Mouse (Mus musculus) hindbrain, embryonic 14.5 days (tissue): ENCODE data around the gene Tmprss9. TPM values are rescaled to one million over a fixed set of nuclear protein-coding genes. Genes with fewer than 3 reads are reported as not detected.

Source experiments
- ATAC-seq: fragments of 200-750 bp; cut with Nextera tagmentation; 2 replicates; pipeline ENCODE4 v1.8.0; 2017; ENCODE audit warnings: moderate number of reproducible peaks, mild to moderate bottlenecking, moderate TSS enrichment, moderate library complexity; ENCODE audit not compliant: low FRiP score
- DNase-seq: peaks from one replicate; pipeline ENCODE4 v3.0.0-alpha.2; 2015; ENCODE audit warnings: low spot score
- H3K27ac ChIP-seq: fragments of 300-500 bp; sonication (generic); 2 replicates; pipeline ENCODE4 v1.5.1; 2014; ENCODE audit warnings: mild to moderate bottlenecking, moderate library complexity
- H3K27me3 ChIP-seq: fragments of 300-500 bp; sonication (generic); 2 replicates; pipeline ENCODE4 v1.6.1; 2014; ENCODE audit warnings: mild to moderate bottlenecking, low read length, mixed read lengths; ENCODE audit not compliant: control insufficient read depth, insufficient read depth
- H3K36me3 ChIP-seq: fragments of 300-500 bp; sonication (generic); replicated peaks from 2 replicates; pipeline ENCODE4 v1.6.1; 2014; ENCODE audit not compliant: control insufficient read depth, insufficient read depth
- H3K4me1 ChIP-seq: fragments of 300-500 bp; sonication (generic); replicated peaks from 2 replicates; pipeline ENCODE4 v1.6.1; 2014; ENCODE audit warnings: antibody characterized with exemption, low read length, mixed read lengths; ENCODE audit not compliant: control insufficient read depth, insufficient read depth
- H3K4me2 ChIP-seq: fragments of 300-500 bp; sonication (generic); replicated peaks from 2 replicates; pipeline ENCODE4 v1.6.1; 2014; ENCODE audit warnings: mild to moderate bottlenecking, moderate library complexity
- H3K4me3 ChIP-seq: fragments of 300-500 bp; sonication (generic); replicated peaks from 2 replicates; pipeline ENCODE4 v1.5.1; 2014; ENCODE audit warnings: mild to moderate bottlenecking, low read length
- H3K9ac ChIP-seq: fragments of 300-500 bp; sonication (generic); 2 replicates; pipeline ENCODE4 v1.6.1; 2014
- H3K9me3 ChIP-seq: fragments of 300-500 bp; sonication (generic); 2 replicates; pipeline ENCODE4 v1.6.1; 2016; ENCODE audit warnings: low read length; ENCODE audit not compliant: control insufficient read depth
- WGBS: fragments of 180-500 bp; shearing (Covaris S2); extraction: QIAGEN DNeasy Blood & Tissue Kit; methylation state at CpG from one replicate; pipeline ENCODE4 v1.1.7; 2014; 5-methylcytosine and 5-hydroxymethylcytosine counted together
- polyA plus RNA-seq: library from polyadenylated mRNA; unstranded; fragments of >200 nt; fragmentation: Nextera tagmentation; extraction: Ambion mirVana; gene quantifications from 2 replicates; pipeline ENCODE4 v1.2.1, GENCODE M21; 2014

Gene Tmprss9
- polyA plus RNA-seq, 1 experiment from 2014 or later: 0.17 TPM

DNA sequence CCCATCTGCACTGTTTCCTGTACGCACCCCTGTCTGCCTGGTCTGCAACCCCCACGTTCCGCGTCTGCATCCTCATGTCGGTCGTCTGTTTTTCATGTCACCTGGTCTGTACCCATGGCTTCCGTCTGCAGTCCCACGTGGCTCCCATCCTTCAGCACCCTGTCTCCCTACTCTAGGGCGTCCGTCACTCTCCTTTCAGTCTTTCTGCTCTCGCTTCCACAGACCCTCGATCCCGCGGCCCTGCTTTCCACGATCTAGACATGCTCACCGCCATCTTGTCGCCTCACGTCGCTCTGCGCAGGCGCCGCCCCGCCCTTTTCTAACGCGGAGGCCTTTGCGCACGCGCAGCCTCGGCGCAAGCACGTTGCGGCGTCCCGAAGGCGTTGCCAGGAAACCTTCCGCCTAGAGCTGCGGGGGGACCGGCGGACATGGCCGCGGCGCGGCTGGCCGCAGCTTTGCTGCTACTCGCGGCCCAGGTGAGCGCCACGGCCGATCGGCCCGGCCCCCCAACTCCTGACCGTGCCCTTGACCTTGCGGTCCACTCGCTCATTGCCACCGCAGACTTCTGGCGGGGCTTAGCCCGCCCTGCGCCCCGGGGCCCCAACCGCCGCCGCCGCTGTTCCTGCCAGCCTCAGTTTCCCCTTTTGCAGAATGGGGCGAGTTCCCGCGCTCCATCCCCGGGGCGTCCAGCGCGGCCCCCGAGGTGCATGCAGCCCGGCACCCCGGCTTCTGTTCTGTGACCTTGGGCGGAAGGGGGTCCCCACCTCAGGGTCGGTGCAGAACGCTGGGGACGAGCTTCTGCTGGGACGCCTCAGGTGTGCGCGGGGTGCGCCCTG, 16.5 kb upstream of the Tmprss9 start, which contains the start of the genes Lsm7 and Sppl2b:
TSS of gene Lsm7 (minus strand) at position 297 of the 836 bp plus-strand sequence.
TSS of gene Sppl2b (plus strand) at position 363 of the 836 bp plus-strand sequence.
- H3K9ac ChIP-seq: peak within 1 kb of the TSS; percentile 83
- H3K27ac ChIP-seq: peak within 1 kb of the TSS; percentile 78; the same call in 1 of the 2 replicates
- H3K4me1 ChIP-seq: peaks cover 25% of the 10 kb centered on the region
- H3K4me2 ChIP-seq: peak within 1 kb of the TSS; percentile 99
- peak; percentile 100 for DNase-seq
- H3K27me3 ChIP-seq: no peaks in the 10 kb centered on the region
- H3K9me3 ChIP-seq: no peaks in the 10 kb centered on the region
- H3K4me3 ChIP-seq: peak within 1 kb of the TSS; percentile 94
- peaks cover 23% of the 10 kb centered on the region for H3K36me3 ChIP-seq
- under 1% methylated on average over 80 of the region's 81 CpGs for WGBS
- peak; percentile 83 for ATAC-seq

DNA sequence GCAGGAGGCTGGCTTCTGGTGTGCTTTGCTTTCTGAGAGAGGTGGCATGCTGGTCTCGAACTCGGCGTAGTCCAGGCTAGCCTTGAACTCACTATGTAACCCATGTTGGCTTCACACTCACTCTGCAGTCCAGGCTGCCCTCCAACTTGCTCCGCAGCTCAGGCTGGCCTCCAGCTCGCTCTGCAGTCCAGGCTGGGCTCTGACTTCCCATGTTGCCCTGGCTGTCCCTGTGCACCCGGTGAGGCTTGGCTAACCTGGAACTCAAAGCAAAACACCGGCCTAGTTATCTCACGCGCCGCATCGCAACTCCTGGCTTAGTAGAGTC, 15.9 kb upstream of the Tmprss9 start:
- ATAC-seq: no peak

DNA sequence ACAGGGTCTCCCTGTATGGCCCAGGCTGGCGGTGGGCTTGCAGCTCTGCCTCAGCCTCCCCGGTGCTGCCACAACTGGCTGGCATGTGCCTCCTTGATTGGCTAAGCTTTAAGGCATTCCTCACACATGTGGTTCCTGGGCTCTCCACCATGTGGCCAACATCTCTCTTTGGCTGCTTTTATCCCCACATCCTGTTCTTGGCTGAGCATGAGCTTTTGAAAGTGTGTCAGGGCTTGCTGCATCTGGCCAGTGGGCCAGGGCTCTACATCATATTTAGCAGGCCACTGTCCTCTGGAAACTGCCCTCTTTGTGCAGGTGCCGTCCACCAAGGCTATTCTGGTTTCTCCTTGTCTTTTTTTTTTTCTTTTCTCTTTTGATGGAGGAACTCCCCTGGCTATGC, 15.4 kb upstream of the Tmprss9 start:
- Histone ChIP-seq H3K27ac (no peak overlapping the region), H3K9ac (peak overlapping the region; percentile 83), H3K27me3 (no peaks in the 10 kb centered on the region), H3K4me3 (no peak overlapping the region), H3K9me3 (no peaks in the 10 kb centered on the region), H3K4me2 (peak overlapping the region; percentile 99), H3K36me3 (peaks cover 20% of the 10 kb centered on the region), H3K4me1 (peaks cover 25% of the 10 kb centered on the region)
- no peak for ATAC-seq
- 64% methylated on average over 3 of the region's 3 CpGs for WGBS
- DNase-seq: no peak

More for the DNA sequence above, 15.9 kb upstream of the Tmprss9 start:
- Histone ChIP-seq H3K9ac (peak overlapping the region; percentile 83), H3K27me3 (no peaks in the 10 kb centered on the region), H3K36me3 (peaks cover 23% of the 10 kb centered on the region), H3K27ac (no peak overlapping the region), H3K4me3 (peak overlapping the region; percentile 94), H3K4me2 (peak overlapping the region; percentile 99), H3K9me3 (no peaks in the 10 kb centered on the region), H3K4me1 (peaks cover 25% of the 10 kb centered on the region)
- 20% methylated on average over 11 of the region's 11 CpGs for WGBS
- DNase-seq: no peak

DNA sequence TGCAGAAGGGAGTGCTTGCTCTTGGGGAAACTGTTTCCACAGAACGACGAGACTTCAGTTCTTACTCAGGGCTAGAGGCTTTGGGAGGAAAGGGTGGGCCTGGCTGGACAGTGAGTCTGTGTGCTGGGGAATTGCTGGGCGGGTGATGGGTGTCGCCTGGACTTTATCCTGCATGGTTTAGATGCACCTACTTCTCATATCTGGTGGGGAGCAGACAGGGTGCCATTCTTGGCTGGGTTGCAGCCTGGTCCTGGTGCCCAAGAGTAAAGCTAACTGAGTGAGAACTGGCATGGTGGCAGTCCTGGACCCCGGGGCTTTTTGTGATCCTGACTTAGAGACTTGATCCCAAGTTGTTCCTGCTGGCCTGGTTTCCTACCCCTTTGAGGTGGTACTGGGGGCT, 14.7 kb upstream of the Tmprss9 start:
- Histone ChIP-seq H3K4me1 (peaks cover 25% of the 10 kb centered on the region), H3K4me2 (0 out of 2 replicates have a peak overlapping the region, but pooled peaks have one; percentile 2), H3K9me3 (no peaks in the 10 kb centered on the region), H3K9ac (no peak overlapping the region), H3K27ac (no peak overlapping the region), H3K36me3 (peaks cover 20% of the 10 kb centered on the region), H3K27me3 (no peaks in the 10 kb centered on the region), H3K4me3 (no peak overlapping the region)
- no peak for DNase-seq
- no peak for ATAC-seq
- WGBS: 84% methylated on average over 5 of the region's 5 CpGs

DNA sequence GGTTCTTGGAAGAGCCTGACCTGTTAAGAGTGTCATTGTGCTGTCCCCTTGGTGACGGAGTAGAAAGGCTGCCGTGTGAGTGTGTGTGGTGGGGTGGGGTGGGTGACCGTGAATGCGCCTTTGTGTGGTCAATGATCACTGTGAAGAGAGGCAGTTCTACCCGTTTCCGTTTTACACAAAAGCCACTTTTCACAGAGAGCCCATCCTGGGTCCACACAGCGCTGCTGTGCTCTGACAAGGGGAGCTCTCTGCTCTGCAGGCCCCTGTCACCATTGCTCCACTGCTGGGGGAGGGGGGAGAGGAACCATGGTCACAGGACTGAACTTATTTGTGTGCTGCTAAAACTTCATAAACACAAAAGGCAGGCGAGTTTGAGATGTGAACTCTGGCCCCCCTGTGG, 14.3 kb upstream of the Tmprss9 start:
- H3K27me3 ChIP-seq: no peaks in the 10 kb centered on the region
- 0 out of 2 replicates have a peak overlapping the region, but pooled peaks have one; percentile 2 for H3K4me2 ChIP-seq
- H3K27ac ChIP-seq: 0 out of 2 replicates have a peak overlapping the region, but pooled peaks have one; percentile 22
- H3K36me3 ChIP-seq: peaks cover 20% of the 10 kb centered on the region
- no peaks in the 10 kb centered on the region for H3K9me3 ChIP-seq
- H3K9ac ChIP-seq: peak overlapping the region; percentile 26; the same call in 1 of the 2 replicates
- DNase-seq (no peak), ATAC-seq (no peak)
- H3K4me3 ChIP-seq: no peak overlapping the region
- peaks cover 25% of the 10 kb centered on the region for H3K4me1 ChIP-seq
- 16% methylated on average over 8 of the region's 8 CpGs for WGBS

DNA sequence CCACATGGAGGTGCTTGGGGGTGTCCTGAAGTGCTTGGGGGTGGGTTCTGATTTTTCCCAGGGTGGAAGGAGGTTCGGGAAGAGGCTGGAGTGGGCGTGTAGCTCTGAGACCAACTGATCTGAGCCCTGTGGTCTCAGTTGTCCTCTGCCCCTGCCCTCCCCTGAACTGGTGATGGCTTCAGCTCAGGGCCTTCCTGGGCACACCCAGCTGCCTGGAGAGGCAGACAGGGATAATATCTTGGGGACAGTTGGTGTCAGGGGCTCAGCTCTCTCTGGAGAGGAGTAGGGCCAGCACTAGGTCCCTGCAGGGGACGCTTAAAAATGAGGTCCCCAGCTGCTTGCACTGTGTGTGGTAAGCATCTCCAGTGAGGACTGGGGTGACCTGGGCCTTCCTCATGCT, 13.8 kb upstream of the Tmprss9 start:
- Histone ChIP-seq H3K36me3 (peaks cover 22% of the 10 kb centered on the region), H3K27me3 (no peaks in the 10 kb centered on the region), H3K4me1 (peaks cover 25% of the 10 kb centered on the region), H3K9ac (peak overlapping the region; percentile 26; the same call in 1 of the 2 replicates), H3K9me3 (no peaks in the 10 kb centered on the region), H3K4me2 (peak overlapping the region; percentile 2; the same call in 1 of the 2 replicates), H3K4me3 (no peak overlapping the region), H3K27ac (0 out of 2 replicates have a peak overlapping the region, but pooled peaks have one; percentile 22)
- 52% methylated on average over 3 of the region's 3 CpGs for WGBS
- no peak for DNase-seq
- no peak for ATAC-seq

DNA sequence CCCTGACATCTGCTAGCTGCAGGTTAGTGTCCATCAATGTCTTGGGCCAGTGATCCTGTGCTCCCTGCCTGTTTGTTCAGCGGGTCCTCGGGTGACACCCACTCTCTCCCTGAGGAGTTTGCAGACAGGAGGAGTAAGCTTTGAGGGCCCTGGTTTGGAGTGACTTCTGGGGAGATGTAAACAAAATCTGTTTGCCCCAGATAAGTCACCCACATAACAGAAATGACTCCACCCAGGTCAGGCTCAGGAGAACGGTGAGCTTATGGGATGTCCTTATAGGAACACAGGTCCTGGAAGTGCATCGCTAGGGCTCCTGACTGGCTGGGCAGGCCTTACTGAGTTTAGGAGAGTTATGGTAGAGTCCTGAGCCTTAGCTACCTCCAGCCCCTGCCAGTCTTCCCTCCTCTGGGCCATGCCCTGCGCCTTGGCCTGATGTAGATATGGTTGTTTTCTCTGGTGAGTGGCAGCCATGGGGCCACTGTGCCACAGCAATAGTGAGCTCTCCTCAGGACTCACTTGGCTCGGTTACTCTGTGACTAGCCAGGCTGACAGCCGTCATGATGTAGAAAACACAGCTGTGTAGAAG, 13.2 kb upstream of the Tmprss9 start:
- no peaks in the 10 kb centered on the region for H3K9me3 ChIP-seq
- WGBS: 81% methylated on average over 7 of the region's 7 CpGs
- DNase-seq (no peak), ATAC-seq (no peak)
- 0 out of 2 replicates have a peak overlapping the region, but pooled peaks have one; percentile 14 for H3K27ac ChIP-seq
- H3K36me3 ChIP-seq: peaks cover 22% of the 10 kb centered on the region
- H3K4me2 ChIP-seq: no peak overlapping the region
- H3K4me3 ChIP-seq: no peak overlapping the region
- no peaks in the 10 kb centered on the region for H3K27me3 ChIP-seq
- H3K9ac ChIP-seq: 0 out of 2 replicates have a peak overlapping the region, but pooled peaks have one; percentile 26
- H3K4me1 ChIP-seq: peaks cover 25% of the 10 kb centered on the region

DNA sequence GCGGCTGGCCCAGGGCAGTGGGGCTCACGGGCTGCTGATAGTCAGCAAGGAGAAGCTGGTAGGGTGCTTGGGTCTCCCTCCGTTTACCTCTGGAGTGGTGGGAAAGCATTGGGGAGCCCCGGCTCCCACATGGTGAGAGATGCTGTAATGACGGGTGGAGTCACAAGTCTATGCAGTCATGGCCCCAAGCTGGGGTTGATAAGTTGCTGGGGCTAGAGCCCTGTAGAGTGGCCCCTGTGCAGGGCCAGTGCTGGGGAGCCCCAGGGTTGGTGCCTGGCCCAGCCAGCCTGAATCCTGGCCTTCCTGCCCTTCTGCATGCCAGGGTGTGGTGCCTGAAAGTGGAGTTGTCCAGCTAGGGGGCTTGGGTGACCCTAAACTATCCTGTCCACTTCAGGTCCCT, 9.3 kb upstream of the Tmprss9 start:
- no peak for ATAC-seq
- 95% methylated on average over 5 of the region's 5 CpGs for WGBS
- peaks cover 53% of the 10 kb centered on the region for H3K36me3 ChIP-seq

DNA sequence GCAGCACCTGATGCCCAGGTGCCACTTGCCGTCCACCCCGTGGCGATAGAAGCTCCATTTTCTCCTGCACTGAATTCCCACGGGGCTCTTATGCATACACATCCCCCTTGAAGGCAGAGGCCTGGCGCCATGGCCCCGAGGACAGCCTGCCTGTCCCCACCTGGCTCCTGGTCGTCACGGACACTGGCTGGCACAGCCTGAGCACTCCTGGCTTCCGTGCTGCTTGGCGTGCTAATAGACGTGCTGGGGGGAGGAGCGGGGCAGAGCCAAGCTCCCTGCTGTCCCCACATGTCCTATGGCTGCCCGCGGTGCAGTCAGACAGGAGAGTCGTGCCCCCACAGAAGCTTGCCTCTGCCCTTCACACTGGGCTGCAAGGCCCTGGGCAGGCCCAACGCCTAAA, 7.2 kb upstream of the Tmprss9 start:
- H3K27me3 ChIP-seq: no peaks in the 10 kb centered on the region
- no peak overlapping the region for H3K9ac ChIP-seq

More for the DNA sequence above, 9.3 kb upstream of the Tmprss9 start:
- no peaks in the 10 kb centered on the region for H3K9me3 ChIP-seq
- no peak for DNase-seq
- no peak overlapping the region for H3K9ac ChIP-seq
- H3K27me3 ChIP-seq: no peaks in the 10 kb centered on the region
- H3K4me1 ChIP-seq: peaks cover 4% of the 10 kb centered on the region; the same call in 1 of the 2 replicates
- no peak overlapping the region for H3K4me2 ChIP-seq
- no peak overlapping the region for H3K27ac ChIP-seq
- no peak overlapping the region for H3K4me3 ChIP-seq

More for the DNA sequence above, 7.2 kb upstream of the Tmprss9 start:
- Histone ChIP-seq H3K4me1 (no peaks in the 10 kb centered on the region), H3K36me3 (peaks cover 66% of the 10 kb centered on the region), H3K27ac (no peak overlapping the region), H3K4me3 (no peak overlapping the region), H3K9me3 (no peaks in the 10 kb centered on the region), H3K4me2 (no peak overlapping the region)
- WGBS: 78% methylated on average over 16 of the region's 16 CpGs
- no peak for DNase-seq
- ATAC-seq: no peak
